Mouse (Mus musculus) forebrain, embryonic 13.5 days (tissue): ENCODE measurements at regions not wholly inside any gene's neighbourhood (a gene's known extent, or its start where the extent isn't known, plus 50 kb on each side); places are given as distances from the start of the nearest gene placed in this dataset.

Experiments used
- ATAC-seq: fragments of 200-750 bp; cut with Nextera tagmentation; 2 replicates; pipeline ENCODE4 v1.8.0; 2017
- H3K27ac ChIP-seq: fragments of 300-500 bp; sonication (generic); 2 replicates; pipeline ENCODE4 v1.5.1; 2015; ENCODE audit warnings: inconsistent platforms, mild to moderate bottlenecking, moderate library complexity
- H3K27me3 ChIP-seq: fragments of 300-500 bp; sonication (generic); 2 replicates; pipeline ENCODE4 v1.6.1; 2015; ENCODE audit warnings: mild to moderate bottlenecking, inconsistent platforms
- H3K36me3 ChIP-seq: fragments of 300-500 bp; sonication (generic); 2 replicates; pipeline ENCODE4 v1.6.1; 2015; ENCODE audit warnings: mild to moderate bottlenecking, inconsistent platforms; ENCODE audit not compliant: poor library complexity, severe bottlenecking
- H3K4me1 ChIP-seq: fragments of 300-500 bp; sonication (generic); 2 replicates; pipeline ENCODE4 v1.6.1; 2015; ENCODE audit warnings: inconsistent platforms
- H3K4me2 ChIP-seq: fragments of 300-500 bp; sonication (generic); 2 replicates; pipeline ENCODE4 v1.6.1; 2015; ENCODE audit warnings: inconsistent platforms, mild to moderate bottlenecking, moderate library complexity
- H3K4me3 ChIP-seq: fragments of 300-500 bp; sonication (generic); 2 replicates; pipeline ENCODE4 v1.5.1; 2015; ENCODE audit warnings: mild to moderate bottlenecking, inconsistent platforms
- H3K9ac ChIP-seq: fragments of 300-500 bp; sonication (generic); 2 replicates; pipeline ENCODE4 v1.6.1; 2015; ENCODE audit warnings: mild to moderate bottlenecking, inconsistent platforms
- H3K9me3 ChIP-seq: fragments of 300-500 bp; sonication (generic); replicated peaks from 2 replicates; pipeline ENCODE4 v1.6.1; 2016; ENCODE audit warnings: inconsistent platforms
- WGBS: fragments of 180-500 bp; shearing (Covaris S2); methylation state at CpG from one replicate; pipeline ENCODE4 v1.1.7; 2015; 5-methylcytosine and 5-hydroxymethylcytosine counted together

DNA sequence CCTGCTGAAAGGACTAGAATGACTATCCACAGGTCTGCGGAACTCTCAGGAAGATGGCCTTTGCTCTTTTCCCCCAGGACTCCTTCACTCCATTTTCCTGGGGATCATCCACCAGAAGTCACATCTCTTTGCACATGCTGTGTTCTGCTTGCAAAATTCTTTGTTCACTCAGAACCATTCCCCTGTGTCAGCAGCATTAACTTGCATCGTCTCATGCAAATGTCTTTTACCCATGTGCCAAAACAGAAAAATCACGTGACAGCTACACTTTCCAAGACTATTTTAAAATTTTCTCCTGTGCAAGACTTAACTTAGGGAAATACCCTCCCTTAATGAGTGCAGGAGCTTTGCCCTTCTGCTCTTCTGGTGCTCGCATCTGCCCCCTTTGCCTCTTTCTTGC is 306.2 kb upstream of the Sox11 start:
- H3K9ac ChIP-seq, result no peak overlapping the region
- H3K27me3 ChIP-seq, result no peaks in the 10 kb centered on the region
- no peak overlapping the region for H3K4me2 ChIP-seq
- no peaks in the 10 kb centered on the region for H3K9me3 ChIP-seq
- 73% methylated on average over 4 of the region's 4 CpGs for WGBS
- H3K27ac ChIP-seq, result no peak overlapping the region
- ATAC-seq, result no peak
- H3K36me3 ChIP-seq, result no peaks in the 10 kb centered on the region
- H3K4me3 ChIP-seq, result no peak overlapping the region
- peaks cover 16% of the 10 kb centered on the region for H3K4me1 ChIP-seq

DNA sequence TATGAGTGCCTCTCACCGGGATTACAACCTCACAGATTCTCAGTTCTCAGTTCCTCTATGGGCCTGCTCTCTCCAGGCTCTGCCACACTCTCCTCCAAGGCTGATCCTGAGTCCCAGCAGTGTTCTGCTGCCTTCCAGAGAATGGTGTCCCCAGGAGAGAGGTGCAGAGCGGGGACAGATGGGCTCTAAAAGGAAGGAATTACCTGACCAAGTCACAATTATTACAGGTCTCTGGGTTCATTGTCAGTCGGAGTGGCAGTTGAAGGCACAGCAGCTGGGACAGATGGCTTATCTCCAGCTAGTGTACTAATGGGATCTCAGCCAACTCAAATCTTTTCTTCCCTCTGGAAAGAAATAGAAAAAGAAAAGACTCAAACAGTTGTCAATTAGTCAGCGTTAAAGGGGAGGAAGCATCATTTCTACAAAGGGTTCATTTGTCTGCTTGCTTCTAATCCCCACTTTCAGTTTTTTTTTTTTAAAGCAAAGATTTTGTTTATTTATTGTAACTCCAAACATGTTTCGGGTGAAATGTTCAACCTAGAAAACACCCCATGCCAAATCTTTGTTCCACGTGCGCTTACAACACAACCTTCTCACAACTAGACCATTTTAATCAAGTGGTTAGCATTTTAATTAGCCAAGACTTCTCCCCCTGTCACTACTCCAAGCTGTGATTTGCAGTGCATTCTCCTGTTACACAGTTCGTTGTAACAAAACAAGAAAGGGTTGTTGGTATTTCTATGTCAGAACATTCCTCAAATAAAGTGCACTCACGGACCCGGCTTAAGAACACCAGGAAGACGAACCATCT is 304.3 kb upstream of the Sox11 start:
- H3K9me3 ChIP-seq, result no peaks in the 10 kb centered on the region
- H3K4me3 ChIP-seq, result no peak overlapping the region
- H3K9ac ChIP-seq, result no peak overlapping the region
- H3K4me1 ChIP-seq, result peaks cover 16% of the 10 kb centered on the region
- H3K27ac ChIP-seq, result peak overlapping the region; percentile 85
- peak; percentile 88 for ATAC-seq
- H3K4me2 ChIP-seq, result peak overlapping the region; percentile 13; the same call in 1 of the 2 replicates
- WGBS, result 13% methylated on average over 11 of the region's 11 CpGs
- no peaks in the 10 kb centered on the region for H3K36me3 ChIP-seq
- H3K27me3 ChIP-seq, result no peaks in the 10 kb centered on the region

DNA sequence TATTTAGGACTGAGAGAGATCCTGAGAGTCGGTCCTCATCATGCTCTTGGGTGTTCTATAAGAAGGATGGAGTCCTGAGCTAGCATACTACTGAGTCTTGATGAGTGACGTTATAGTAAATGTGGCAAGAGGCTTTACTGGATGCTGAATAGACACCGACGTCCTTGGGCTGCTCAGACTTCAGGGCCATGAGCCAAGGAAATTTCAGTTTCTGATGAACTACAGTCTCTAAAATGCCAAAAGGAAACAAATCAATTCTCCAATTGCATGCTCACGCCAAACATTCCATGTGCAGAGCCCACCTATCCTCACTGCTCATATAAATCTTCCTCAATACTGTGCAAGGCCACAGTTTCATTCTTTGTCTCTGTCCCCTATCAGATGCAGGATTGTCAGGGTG is 277.2 kb upstream of the Sox11 start:
- no peak overlapping the region for H3K27ac ChIP-seq

DNA sequence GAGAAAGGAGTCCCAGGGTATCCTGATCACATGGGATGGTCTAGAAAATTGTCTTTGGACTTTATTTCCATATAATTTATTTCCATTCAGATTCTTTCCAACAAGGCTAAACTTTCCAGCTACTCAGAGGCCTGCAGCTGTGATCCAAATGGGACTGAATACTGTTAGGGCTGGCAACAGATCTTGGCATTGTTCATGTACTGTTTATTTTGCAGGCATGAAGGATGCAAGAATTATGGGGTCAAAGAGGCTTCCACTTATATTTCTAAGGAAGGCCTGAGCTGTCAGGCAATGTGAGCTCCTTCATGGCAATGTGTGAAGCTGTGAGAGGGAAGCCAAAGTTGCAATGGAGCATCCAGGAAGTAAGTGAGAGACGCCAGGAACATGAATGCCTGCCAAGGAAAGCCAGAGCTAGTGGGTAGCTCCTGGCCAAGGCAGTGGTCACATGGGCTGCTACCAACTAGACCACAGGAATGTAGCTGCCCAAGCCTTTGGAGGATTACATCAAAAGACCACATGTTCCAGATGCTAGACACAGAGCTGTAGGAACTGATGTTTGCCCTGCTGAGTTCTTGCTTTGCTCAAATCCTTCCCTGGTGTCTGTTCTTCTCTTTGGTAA is 261.8 kb upstream of the Sox11 start:
- no peak overlapping the region for H3K4me3 ChIP-seq
- 87% methylated on average over 1 of the region's 1 CpGs for WGBS

More for the DNA sequence above, 277.2 kb upstream of the Sox11 start:
- no peaks in the 10 kb centered on the region for H3K9me3 ChIP-seq
- no peak overlapping the region for H3K9ac ChIP-seq
- H3K4me1 ChIP-seq, result no peaks in the 10 kb centered on the region
- no peaks in the 10 kb centered on the region for H3K36me3 ChIP-seq
- H3K4me3 ChIP-seq, result no peak overlapping the region
- no peaks in the 10 kb centered on the region for H3K27me3 ChIP-seq
- no peak for ATAC-seq
- WGBS, result 86% methylated on average over 5 of the region's 5 CpGs
- H3K4me2 ChIP-seq, result no peak overlapping the region

DNA sequence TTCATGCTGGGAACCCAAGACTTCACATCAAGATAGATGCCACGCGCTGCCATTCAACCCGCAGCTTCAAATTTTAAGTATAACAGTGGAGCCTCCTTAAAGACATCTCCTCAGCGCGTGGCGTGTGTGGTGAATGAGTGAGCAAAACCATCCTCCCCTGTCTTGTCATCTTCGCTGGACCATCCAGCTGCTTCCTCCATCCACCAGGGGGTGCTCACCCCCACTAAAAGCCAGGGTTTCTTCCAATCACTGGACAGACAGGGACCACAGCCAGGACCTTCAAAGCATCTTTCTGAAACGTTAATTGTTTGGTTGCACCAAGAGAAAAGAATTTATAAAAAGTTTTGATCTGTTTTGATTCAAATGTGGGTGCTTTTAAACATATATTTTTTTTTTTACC is 256.8 kb upstream of the Sox11 start:
- peak; percentile 63; the same call in 1 of the 2 replicates for ATAC-seq
- H3K4me1 ChIP-seq, result peaks cover 28% of the 10 kb centered on the region
- H3K36me3 ChIP-seq, result no peaks in the 10 kb centered on the region

More for the DNA sequence above, 261.8 kb upstream of the Sox11 start:
- Histone ChIP-seq H3K9ac (no peak overlapping the region), H3K9me3 (no peaks in the 10 kb centered on the region), H3K36me3 (no peaks in the 10 kb centered on the region), H3K4me1 (0 out of 2 replicates have a peak, but pooled peaks cover under 1% of the 10 kb centered on the region), H3K27me3 (no peaks in the 10 kb centered on the region), H3K27ac (no peak overlapping the region), H3K4me2 (no peak overlapping the region)
- ATAC-seq, result no peak

DNA sequence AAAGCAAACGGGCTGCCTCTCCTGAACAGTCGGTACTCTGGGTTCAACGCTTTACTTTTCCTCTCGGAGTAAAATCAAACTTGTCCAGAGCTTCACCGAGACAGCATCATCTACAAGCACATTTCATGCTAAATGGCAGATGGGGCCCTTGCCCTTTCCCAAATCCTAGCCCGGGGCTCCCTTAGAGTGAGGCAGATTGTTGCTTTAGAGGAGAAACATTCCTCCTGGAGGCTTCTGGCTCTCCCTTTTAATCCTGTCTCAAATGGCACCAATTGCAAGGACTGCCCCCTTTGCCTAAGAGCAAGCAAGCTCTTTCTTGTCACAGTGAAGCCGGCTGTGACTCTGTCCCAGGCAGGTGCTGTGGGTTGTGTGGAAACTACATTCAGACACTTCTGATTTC is 255.5 kb upstream of the Sox11 start:
- Histone ChIP-seq H3K9me3 (no peaks in the 10 kb centered on the region), H3K4me3 (no peak overlapping the region), H3K4me1 (peaks cover 28% of the 10 kb centered on the region), H3K27me3 (no peaks in the 10 kb centered on the region), H3K36me3 (no peaks in the 10 kb centered on the region), H3K4me2 (peak overlapping the region; percentile 21; the same call in 1 of the 2 replicates), H3K27ac (peak overlapping the region; percentile 80), H3K9ac (no peak overlapping the region)
- ATAC-seq, result peak; percentile 55
- WGBS, result 31% methylated on average over 7 of the region's 7 CpGs

More for the DNA sequence above, 256.8 kb upstream of the Sox11 start:
- Histone ChIP-seq H3K27ac (no peak overlapping the region), H3K4me3 (no peak overlapping the region), H3K9me3 (no peaks in the 10 kb centered on the region), H3K9ac (no peak overlapping the region), H3K4me2 (no peak overlapping the region), H3K27me3 (no peaks in the 10 kb centered on the region)
- WGBS, result 33% methylated on average over 8 of the region's 8 CpGs

DNA sequence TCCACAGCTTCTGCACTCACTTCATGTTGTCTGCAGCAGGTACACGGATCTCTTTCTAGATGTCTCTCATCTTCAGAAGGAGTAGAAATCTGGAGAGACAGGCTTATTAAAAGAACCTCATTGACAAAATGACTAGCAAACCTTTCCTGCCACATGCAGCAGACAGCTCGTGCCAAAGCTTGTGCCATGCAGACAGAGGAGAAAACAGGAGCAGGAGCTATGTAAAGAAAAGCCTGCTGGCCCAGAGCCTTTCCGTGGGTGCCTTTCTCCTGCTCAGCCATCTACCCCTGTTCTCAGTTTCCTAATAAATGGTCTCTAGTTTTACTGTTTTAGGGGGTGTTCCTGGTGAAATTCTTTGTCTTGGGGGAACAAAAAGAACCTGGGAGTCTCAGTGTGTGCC is 254.9 kb upstream of the Sox11 start:
- Histone ChIP-seq H3K4me3 (no peak overlapping the region), H3K4me2 (peak overlapping the region; percentile 21; the same call in 1 of the 2 replicates), H3K27ac (peak overlapping the region; percentile 80), H3K36me3 (no peaks in the 10 kb centered on the region), H3K27me3 (no peaks in the 10 kb centered on the region), H3K9me3 (no peaks in the 10 kb centered on the region), H3K4me1 (peaks cover 28% of the 10 kb centered on the region), H3K9ac (peak overlapping the region; percentile 23)
- 22% methylated on average over 3 of the region's 3 CpGs for WGBS
- ATAC-seq, result no peak

DNA sequence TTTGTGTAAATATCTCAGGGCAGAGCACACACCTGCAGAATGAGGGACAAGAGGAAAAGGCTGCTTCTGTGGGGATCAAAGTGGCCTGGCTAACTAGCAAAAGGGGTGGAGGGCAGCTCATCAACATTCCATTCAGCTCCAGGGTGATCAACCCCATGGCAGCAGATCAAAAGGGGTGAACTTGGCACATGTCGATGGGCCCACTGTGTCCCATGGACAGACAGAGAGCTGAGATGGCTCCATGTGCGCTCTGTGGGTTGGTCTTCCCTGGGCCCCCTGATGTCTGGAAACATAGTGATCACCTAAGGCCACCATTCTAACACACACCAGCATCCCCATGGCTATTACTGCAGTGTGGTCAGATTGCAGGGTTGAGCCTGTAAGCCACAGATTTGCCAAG is 253.2 kb upstream of the Sox11 start:
- Histone ChIP-seq H3K27me3 (no peaks in the 10 kb centered on the region), H3K4me1 (peaks cover 28% of the 10 kb centered on the region), H3K4me2 (no peak overlapping the region), H3K36me3 (no peaks in the 10 kb centered on the region), H3K9me3 (no peaks in the 10 kb centered on the region), H3K9ac (no peak overlapping the region), H3K4me3 (no peak overlapping the region), H3K27ac (no peak overlapping the region)
- ATAC-seq, result no peak
- 62% methylated on average over 2 of the region's 2 CpGs for WGBS

DNA sequence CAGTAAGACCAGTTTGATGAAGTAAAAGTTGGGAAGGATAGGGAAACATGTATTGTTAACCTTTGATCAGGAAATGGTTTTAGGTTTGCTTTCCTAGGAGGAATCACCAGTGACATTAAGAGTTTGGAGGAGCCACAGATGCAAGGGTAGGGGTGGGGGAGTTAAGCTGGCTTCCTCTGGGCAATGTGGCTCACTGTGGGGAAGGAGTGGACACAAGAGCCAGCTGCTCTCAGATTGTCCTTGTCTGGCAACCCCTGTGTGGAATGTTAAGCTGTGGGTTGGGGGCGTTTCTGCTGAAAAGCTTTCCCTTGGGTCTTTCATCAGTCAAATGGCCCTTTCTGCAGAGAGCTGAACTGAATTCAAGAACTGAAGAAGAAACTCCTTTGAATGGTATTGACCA is 251.1 kb upstream of the Sox11 start:
- no peak overlapping the region for H3K4me3 ChIP-seq
- no peak overlapping the region for H3K27ac ChIP-seq
- no peak for ATAC-seq
- peaks cover 20% of the 10 kb centered on the region for H3K4me1 ChIP-seq
- no peaks in the 10 kb centered on the region for H3K9me3 ChIP-seq
- no peak overlapping the region for H3K4me2 ChIP-seq
- no peaks in the 10 kb centered on the region for H3K36me3 ChIP-seq
- H3K27me3 ChIP-seq, result no peaks in the 10 kb centered on the region
- 38% methylated on average over 1 of the region's 1 CpGs for WGBS
- no peak overlapping the region for H3K9ac ChIP-seq

DNA sequence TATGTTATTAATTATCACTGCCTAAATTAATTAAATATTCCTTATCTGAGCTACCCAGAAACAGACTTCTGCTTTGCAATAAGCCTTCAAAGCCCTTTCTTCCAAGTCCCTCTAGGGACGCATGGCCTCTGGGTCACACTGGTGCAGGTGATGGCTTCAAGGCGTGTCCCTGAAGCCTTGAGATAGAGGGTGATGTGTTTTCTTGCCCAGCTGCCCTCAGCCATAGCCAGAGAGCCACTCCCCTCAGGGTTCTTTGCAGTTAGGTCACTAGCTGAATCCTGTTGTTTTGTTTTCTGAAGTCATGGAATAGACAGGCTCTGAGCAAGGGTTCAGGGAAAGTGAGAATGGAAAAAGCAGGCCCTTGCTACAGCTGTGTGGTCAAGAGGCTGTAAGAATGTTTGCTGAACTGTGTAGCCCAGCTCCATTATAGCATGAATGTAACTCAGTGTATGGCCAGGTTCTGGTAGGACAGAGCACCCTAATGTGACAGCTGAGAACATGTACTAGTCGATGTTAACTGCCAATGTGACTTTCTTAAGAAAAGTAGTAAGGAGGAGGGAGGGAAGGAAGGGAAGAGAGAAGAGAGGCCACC is 233.8 kb upstream of the Sox11 start:
- 59% methylated on average over 3 of the region's 3 CpGs for WGBS

DNA sequence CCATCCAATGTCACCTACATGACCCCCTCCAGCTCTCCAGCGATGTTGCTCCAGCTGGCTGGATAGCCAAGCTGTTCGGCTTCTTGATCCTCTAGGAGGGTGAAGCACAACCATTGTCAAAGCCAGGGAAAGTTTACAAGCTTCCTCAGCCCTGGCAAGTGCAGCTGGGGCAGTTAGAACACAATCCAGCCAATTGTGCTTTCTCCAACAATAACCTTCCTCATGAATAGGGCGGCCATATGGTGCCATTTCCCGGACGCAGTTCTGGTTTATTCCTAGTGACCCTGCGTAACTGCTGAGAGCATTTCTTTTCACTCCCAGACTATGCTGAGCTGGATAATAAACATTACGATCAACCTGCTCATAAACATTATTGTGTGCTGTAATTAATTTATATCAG is 233.3 kb upstream of the Sox11 start:
- Histone ChIP-seq H3K9ac (no peak overlapping the region), H3K4me2 (no peak overlapping the region), H3K36me3 (no peaks in the 10 kb centered on the region), H3K4me1 (peaks cover 13% of the 10 kb centered on the region), H3K27ac (peak overlapping the region; percentile 63; the same call in 1 of the 2 replicates), H3K9me3 (no peaks in the 10 kb centered on the region), H3K4me3 (no peak overlapping the region), H3K27me3 (no peaks in the 10 kb centered on the region)
- peak; percentile 67; the same call in 1 of the 2 replicates for ATAC-seq
- 21% methylated on average over 7 of the region's 7 CpGs for WGBS

More for the DNA sequence above, 233.8 kb upstream of the Sox11 start:
- no peak overlapping the region for H3K4me2 ChIP-seq
- no peaks in the 10 kb centered on the region for H3K27me3 ChIP-seq
- peak; percentile 45; the same call in 1 of the 2 replicates for ATAC-seq
- H3K4me3 ChIP-seq, result no peak overlapping the region
- no peaks in the 10 kb centered on the region for H3K36me3 ChIP-seq
- no peaks in the 10 kb centered on the region for H3K9me3 ChIP-seq
- peak overlapping the region; percentile 70 for H3K27ac ChIP-seq
- no peak overlapping the region for H3K9ac ChIP-seq
- H3K4me1 ChIP-seq, result peaks cover 13% of the 10 kb centered on the region

DNA sequence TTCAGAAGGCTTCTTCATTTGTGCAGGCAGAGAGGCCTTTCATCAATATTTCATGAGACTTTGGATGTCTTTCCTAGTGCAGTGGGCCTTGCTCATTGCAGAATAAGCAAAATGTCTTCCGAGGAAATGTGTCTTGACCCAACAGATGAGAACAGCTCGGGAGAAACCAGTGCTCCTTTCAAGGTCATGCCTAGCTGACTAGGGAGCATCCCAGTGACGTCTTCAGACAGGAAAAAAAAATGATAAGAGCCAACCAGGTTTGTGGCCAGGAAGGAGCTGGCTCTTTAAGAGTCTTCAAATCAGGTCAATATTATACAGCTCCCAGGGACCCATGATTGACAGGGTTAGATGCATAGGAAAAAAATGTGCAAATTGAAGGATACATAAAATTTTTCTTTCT is 224.9 kb upstream of the Sox11 start:
- H3K4me1 ChIP-seq, result peaks cover 48% of the 10 kb centered on the region
- 57% methylated on average over 3 of the region's 3 CpGs for WGBS

More for the DNA sequence above, 224.9 kb upstream of the Sox11 start:
- Histone ChIP-seq H3K4me2 (no peak overlapping the region), H3K9me3 (no peaks in the 10 kb centered on the region), H3K27ac (peak overlapping the region; percentile 95), H3K9ac (no peak overlapping the region), H3K4me3 (no peak overlapping the region), H3K27me3 (no peaks in the 10 kb centered on the region), H3K36me3 (no peaks in the 10 kb centered on the region)
- no peak for ATAC-seq
